Mouse (Mus musculus) heart, embryonic 16.5 days (tissue): ENCODE results near the gene Pou3f1. TPM values are rescaled to one million over a fixed set of nuclear protein-coding genes. Genes with fewer than 3 reads are reported as not detected.

Experiments used
- ATAC-seq: fragments of 200-750 bp; cut with Nextera tagmentation; replicated peaks from 2 replicates; pipeline ENCODE4 v1.8.0; 2017; ENCODE audit warnings: moderate number of reproducible peaks; ENCODE audit not compliant: insufficient read depth, low FRiP score; ENCODE audit errors: extremely low read depth
- H3K27ac ChIP-seq: fragments of 300-500 bp; sonication (generic); 2 replicates; pipeline ENCODE4 v1.5.1; 2014; ENCODE audit warnings: mild to moderate bottlenecking, low read length, control low read depth, moderate library complexity
- H3K27me3 ChIP-seq: fragments of 300-500 bp; sonication (generic); 2 replicates; pipeline ENCODE4 v1.6.1; 2014; ENCODE audit warnings: low read length, mixed read lengths; ENCODE audit not compliant: control insufficient read depth, insufficient read depth
- H3K36me3 ChIP-seq: fragments of 300-500 bp; sonication (generic); 2 replicates; pipeline ENCODE4 v1.6.1; 2014; ENCODE audit not compliant: control insufficient read depth, insufficient read depth
- H3K4me1 ChIP-seq: fragments of 300-500 bp; sonication (generic); 2 replicates; pipeline ENCODE4 v1.6.1; 2014; ENCODE audit warnings: low read length, mixed read lengths; ENCODE audit not compliant: control insufficient read depth, insufficient read depth
- H3K4me2 ChIP-seq: fragments of 300-500 bp; sonication (generic); 2 replicates; pipeline ENCODE4 v1.6.1; 2014; ENCODE audit warnings: low read depth, mild to moderate bottlenecking, control low read depth, low read length
- H3K4me3 ChIP-seq: fragments of 300-500 bp; sonication (generic); 2 replicates; pipeline ENCODE4 v1.5.1; 2014; ENCODE audit warnings: mild to moderate bottlenecking, control low read depth, low read length
- H3K9ac ChIP-seq: fragments of 300-500 bp; sonication (generic); 2 replicates; pipeline ENCODE4 v1.6.1; 2014; ENCODE audit warnings: low read length, control low read depth
- H3K9me3 ChIP-seq: fragments of 300-500 bp; sonication (generic); replicated peaks from 2 replicates; pipeline ENCODE4 v1.6.1; 2016; ENCODE audit warnings: low read length; ENCODE audit not compliant: control insufficient read depth
- WGBS: fragments of 180-500 bp; shearing (Covaris S2); extraction: QIAGEN DNeasy Blood & Tissue Kit; methylation state at CpG from one replicate; pipeline ENCODE4 v1.1.7; 2014; 5-methylcytosine and 5-hydroxymethylcytosine counted together
- polyA plus RNA-seq: library from polyadenylated mRNA; unstranded; fragments of >200 nt; fragmentation: Nextera tagmentation; extraction: Ambion mirVana; gene quantifications from 2 replicates; pipeline ENCODE4 v1.2.1, GENCODE M21; 2015

Pou3f1 gene
- polyA plus RNA-seq, 1 experiment from 2014 or later = 0.17 TPM

GRCm38 (mm10) chr4:124618599-124618998 is 38.0 kb upstream of the Pou3f1 start:
- H3K27me3 ChIP-seq = no peaks in the 10 kb centered on the region
- 11% methylated on average over 16 of the region's 16 CpGs for WGBS
- H3K4me1 ChIP-seq = no peaks in the 10 kb centered on the region
- no peak overlapping the region for H3K9ac ChIP-seq
- peak overlapping the region; percentile 22; the same call in 1 of the 2 replicates for H3K4me2 ChIP-seq
- no peak overlapping the region for H3K27ac ChIP-seq
- H3K36me3 ChIP-seq = no peaks in the 10 kb centered on the region
- ATAC-seq = no peak
- H3K4me3 ChIP-seq = no peak overlapping the region
- no peaks in the 10 kb centered on the region for H3K9me3 ChIP-seq

- Histone ChIP-seq H3K27ac (no peak overlapping the region), H3K4me2 (no peak overlapping the region), H3K9me3 (no peaks in the 10 kb centered on the region), H3K4me3 (no peak overlapping the region), H3K4me1 (peaks cover 7% of the 10 kb centered on the region; the same call in 1 of the 2 replicates), H3K27me3 (no peaks in the 10 kb centered on the region), H3K9ac (no peak overlapping the region), H3K36me3 (no peaks in the 10 kb centered on the region)
- no peak for ATAC-seq
- 65% methylated on average over 11 of the region's 11 CpGs for WGBS
Measured at GRCm38 (mm10) chr4:124621406-124621805, 35.2 kb upstream of the Pou3f1 start.

GRCm38 (mm10) chr4:124622566-124622965 is 34.0 kb upstream of the Pou3f1 start:
- WGBS = 84% methylated on average over 5 of the region's 5 CpGs
- no peak overlapping the region for H3K4me2 ChIP-seq
- H3K4me1 ChIP-seq = peaks cover 7% of the 10 kb centered on the region; the same call in 1 of the 2 replicates
- no peak overlapping the region for H3K27ac ChIP-seq
- no peaks in the 10 kb centered on the region for H3K9me3 ChIP-seq
- no peak overlapping the region for H3K9ac ChIP-seq
- H3K27me3 ChIP-seq = no peaks in the 10 kb centered on the region
- no peaks in the 10 kb centered on the region for H3K36me3 ChIP-seq
- H3K4me3 ChIP-seq = no peak overlapping the region
- ATAC-seq = no peak

GRCm38 (mm10) chr4:124624111-124624581 is 32.5 kb upstream of the Pou3f1 start:
- H3K36me3 ChIP-seq = no peaks in the 10 kb centered on the region
- H3K27ac ChIP-seq = no peak overlapping the region
- H3K4me1 ChIP-seq = peaks cover 7% of the 10 kb centered on the region; the same call in 1 of the 2 replicates
- no peak overlapping the region for H3K4me2 ChIP-seq
- WGBS = 27% methylated on average over 7 of the region's 7 CpGs
- H3K27me3 ChIP-seq = no peaks in the 10 kb centered on the region
- H3K9ac ChIP-seq = no peak overlapping the region
- H3K4me3 ChIP-seq = no peak overlapping the region
- no peaks in the 10 kb centered on the region for H3K9me3 ChIP-seq
- no peak for ATAC-seq

GRCm38 (mm10) chr4:124626836-124627235 is 29.8 kb upstream of the Pou3f1 start:
- 75% methylated on average over 1 of the region's 1 CpGs for WGBS
- no peaks in the 10 kb centered on the region for H3K9me3 ChIP-seq
- no peak overlapping the region for H3K4me3 ChIP-seq
- H3K4me1 ChIP-seq = peaks cover 7% of the 10 kb centered on the region; the same call in 1 of the 2 replicates
- no peak overlapping the region for H3K9ac ChIP-seq
- H3K27me3 ChIP-seq = no peaks in the 10 kb centered on the region
- no peaks in the 10 kb centered on the region for H3K36me3 ChIP-seq
- no peak overlapping the region for H3K27ac ChIP-seq
- no peak overlapping the region for H3K4me2 ChIP-seq
- ATAC-seq = no peak

GRCm38 (mm10) chr4:124631456-124631855 is 25.2 kb upstream of the Pou3f1 start:
- Histone ChIP-seq H3K4me3 (no peak overlapping the region), H3K4me1 (no peaks in the 10 kb centered on the region), H3K4me2 (no peak overlapping the region), H3K9ac (no peak overlapping the region), H3K27me3 (peaks cover 11% of the 10 kb centered on the region), H3K36me3 (no peaks in the 10 kb centered on the region), H3K9me3 (no peaks in the 10 kb centered on the region), H3K27ac (no peak overlapping the region)
- WGBS = 39% methylated on average over 4 of the region's 4 CpGs
- ATAC-seq = no peak

GRCm38 (mm10) chr4:124632856-124633255 is 23.8 kb upstream of the Pou3f1 start:
- WGBS = 62% methylated on average over 10 of the region's 10 CpGs
- ATAC-seq = no peak
- Histone ChIP-seq H3K4me1 (no peaks in the 10 kb centered on the region), H3K4me3 (no peak overlapping the region), H3K9me3 (no peaks in the 10 kb centered on the region), H3K9ac (no peak overlapping the region), H3K4me2 (no peak overlapping the region), H3K27me3 (peaks cover 11% of the 10 kb centered on the region), H3K27ac (no peak overlapping the region), H3K36me3 (no peaks in the 10 kb centered on the region)

GRCm38 (mm10) chr4:124633281-124633680 is 23.3 kb upstream of the Pou3f1 start:
- no peaks in the 10 kb centered on the region for H3K36me3 ChIP-seq
- no peaks in the 10 kb centered on the region for H3K4me1 ChIP-seq
- ATAC-seq = no peak
- H3K9me3 ChIP-seq = no peaks in the 10 kb centered on the region
- H3K4me2 ChIP-seq = no peak overlapping the region
- H3K9ac ChIP-seq = no peak overlapping the region
- no peak overlapping the region for H3K4me3 ChIP-seq
- peaks cover 14% of the 10 kb centered on the region for H3K27me3 ChIP-seq
- H3K27ac ChIP-seq = no peak overlapping the region
- 4% methylated on average over 9 of the region's 9 CpGs for WGBS

GRCm38 (mm10) chr4:124639715-124640114 is 16.9 kb upstream of the Pou3f1 start:
- H3K27ac ChIP-seq = no peak overlapping the region
- H3K9ac ChIP-seq = 0 out of 2 replicates have a peak overlapping the region, but pooled peaks have one; percentile 18
- H3K4me1 ChIP-seq = peaks cover 12% of the 10 kb centered on the region
- no peaks in the 10 kb centered on the region for H3K9me3 ChIP-seq
- H3K4me2 ChIP-seq = peak overlapping the region; percentile 54
- H3K27me3 ChIP-seq = peaks cover 15% of the 10 kb centered on the region
- 0 out of 2 replicates have a peak overlapping the region, but pooled peaks have one; percentile 14 for H3K4me3 ChIP-seq
- WGBS = 12% methylated on average over 12 of the region's 12 CpGs
- ATAC-seq = no peak
- no peaks in the 10 kb centered on the region for H3K36me3 ChIP-seq
